Mouse (Mus musculus) neural tube, embryonic 11.5 days (tissue): ENCODE results near the gene Plekhm1. TPM values are rescaled to one million over a fixed set of nuclear protein-coding genes. Genes with fewer than 3 reads are reported as not detected.
A peak's percentile ranks its signal among the peaks of the same experiment; 100 is the strongest.

Experiments
- ATAC-seq: fragments of 200-750 bp; cut with Nextera tagmentation; 2 replicates; pipeline ENCODE4 v1.8.0; 2017; ENCODE audit warnings: moderate number of reproducible peaks, mild to moderate bottlenecking, moderate TSS enrichment, moderate library complexity; ENCODE audit not compliant: insufficient read depth, low FRiP score, low TSS enrichment
- DNase-seq: peaks from one replicate; pipeline ENCODE4 v3.0.0-alpha.2; 2015; ENCODE audit warnings: low spot score
- H3K27ac ChIP-seq: fragments of 300-500 bp; sonication (generic); 2 replicates; pipeline ENCODE4 v1.5.1; 2014; ENCODE audit warnings: low read depth, mild to moderate bottlenecking, low read length
- H3K27me3 ChIP-seq: fragments of 300-500 bp; sonication (generic); 2 replicates; pipeline ENCODE4 v1.6.1; 2014; ENCODE audit warnings: mild to moderate bottlenecking, low read length, mixed read lengths; ENCODE audit not compliant: control insufficient read depth, insufficient read depth
- H3K36me3 ChIP-seq: fragments of 300-500 bp; sonication (generic); 2 replicates; pipeline ENCODE4 v1.6.1; 2014; ENCODE audit warnings: mild to moderate bottlenecking, low read length, moderate library complexity, mixed read lengths; ENCODE audit not compliant: control insufficient read depth, insufficient read depth
- H3K4me1 ChIP-seq: fragments of 300-500 bp; sonication (generic); 2 replicates; pipeline ENCODE4 v1.6.1; 2014; ENCODE audit warnings: low read length, mixed read lengths; ENCODE audit not compliant: control insufficient read depth, insufficient read depth
- H3K4me2 ChIP-seq: fragments of 300-500 bp; sonication (generic); 2 replicates; pipeline ENCODE4 v1.6.1; 2014; ENCODE audit warnings: low read depth, mild to moderate bottlenecking, moderate library complexity
- H3K4me3 ChIP-seq: fragments of 300-500 bp; sonication (generic); 2 replicates; pipeline ENCODE4 v1.5.1; 2014; ENCODE audit warnings: low read depth, low read length
- H3K9ac ChIP-seq: fragments of 300-500 bp; sonication (generic); 2 replicates; pipeline ENCODE4 v1.6.1; 2014; ENCODE audit warnings: mild to moderate bottlenecking, low read length
- H3K9me3 ChIP-seq: fragments of 300-500 bp; sonication (generic); 2 replicates; pipeline ENCODE4 v1.6.1; 2016; ENCODE audit warnings: low read length; ENCODE audit not compliant: control insufficient read depth
- WGBS: fragments of 180-500 bp; shearing (Covaris S2); extraction: QIAGEN DNeasy Blood & Tissue Kit; methylation state at CpG from one replicate; pipeline ENCODE4 v1.1.7; 2014; 5-methylcytosine and 5-hydroxymethylcytosine counted together
- polyA plus RNA-seq: library from polyadenylated mRNA; unstranded; fragments of >200 nt; fragmentation: Nextera tagmentation; extraction: Ambion mirVana; gene quantifications from 2 replicates; pipeline ENCODE4 v1.2.1, GENCODE M21; 2014

The Plekhm1 gene
- polyA plus RNA-seq, 1 experiment from 2014 or later = 10.5 TPM

DNA sequence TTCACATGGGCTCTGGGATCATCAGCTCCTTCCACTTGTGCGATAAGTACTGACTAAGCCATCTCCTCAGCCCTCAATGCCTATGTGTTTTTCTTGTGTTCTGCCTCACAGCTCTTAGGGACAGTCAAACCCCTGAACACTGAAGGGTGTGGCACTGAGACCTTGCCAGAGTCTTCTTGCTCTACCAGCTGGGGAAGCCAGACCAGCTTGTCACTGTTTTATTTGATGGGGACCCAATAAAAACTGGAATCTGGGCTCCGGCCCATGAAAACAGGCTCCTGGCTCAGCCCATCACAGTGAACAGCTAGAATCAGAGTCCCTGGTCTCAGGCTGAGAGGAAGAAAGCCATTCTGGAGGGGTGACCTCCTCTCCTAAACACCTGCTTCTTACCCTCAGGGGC is 75.3 kb downstream of the Plekhm1 start:
- WGBS = 95% methylated on average over 2 of the region's 2 CpGs
- Histone ChIP-seq H3K27me3 (peaks cover 23% of the 10 kb centered on the region), H3K4me2 (no peak overlapping the region), H3K27ac (no peak overlapping the region), H3K9me3 (no peaks in the 10 kb centered on the region), H3K9ac (no peak overlapping the region), H3K4me3 (no peak overlapping the region), H3K4me1 (peaks cover 7% of the 10 kb centered on the region; the same call in 1 of the 2 replicates), H3K36me3 (no peaks in the 10 kb centered on the region)
- DNase-seq (no peak), ATAC-seq (no peak)

DNA sequence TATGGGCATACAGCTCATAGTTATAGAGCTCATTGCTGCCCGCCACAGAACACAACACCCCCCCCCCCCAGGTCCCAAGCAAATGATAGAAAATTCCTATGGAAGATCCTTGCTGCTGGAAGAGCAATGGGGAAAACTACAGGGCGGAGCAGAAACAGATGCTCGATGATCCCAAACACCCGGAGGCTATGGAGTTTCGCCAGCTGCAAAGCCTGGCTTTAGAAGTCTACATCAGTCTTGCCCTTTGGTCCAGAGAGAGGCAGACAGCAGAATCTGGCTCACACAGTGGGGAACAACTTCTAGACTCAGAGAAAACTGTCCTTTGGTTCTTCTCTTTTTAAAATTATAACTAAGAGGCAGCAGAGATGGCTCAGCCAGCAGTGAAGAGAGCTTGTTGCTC is 76.9 kb downstream of the Plekhm1 start:
- Histone ChIP-seq H3K9me3 (no peaks in the 10 kb centered on the region), H3K27me3 (peaks cover 23% of the 10 kb centered on the region), H3K27ac (no peak overlapping the region), H3K9ac (no peak overlapping the region), H3K4me1 (peaks cover 7% of the 10 kb centered on the region; the same call in 1 of the 2 replicates), H3K4me2 (no peak overlapping the region), H3K4me3 (no peak overlapping the region), H3K36me3 (no peaks in the 10 kb centered on the region)
- 86% methylated on average over 5 of the region's 5 CpGs for WGBS
- ATAC-seq (no peak), DNase-seq (no peak)

DNA sequence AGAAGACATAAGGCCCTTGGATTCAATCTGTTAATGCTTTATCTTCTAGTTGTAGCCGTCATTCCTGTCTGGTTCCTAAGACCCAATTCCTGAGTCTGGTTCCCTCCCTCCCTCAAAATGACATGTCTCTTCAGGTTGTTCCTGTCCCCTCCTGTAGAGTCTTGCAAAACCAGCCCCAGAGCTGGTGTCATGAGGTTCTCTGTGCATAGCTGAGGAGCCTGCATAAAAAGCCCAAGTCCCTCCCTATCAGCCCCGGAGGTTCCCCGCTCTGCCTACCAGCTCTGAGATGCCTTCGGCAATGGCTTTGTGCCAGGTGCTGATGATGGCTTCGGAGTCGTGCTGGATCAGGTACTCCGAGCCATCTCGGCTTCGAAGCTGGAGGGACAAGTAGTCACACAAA is 77.6 kb downstream of the Plekhm1 start:
- Histone ChIP-seq H3K36me3 (no peaks in the 10 kb centered on the region), H3K9ac (no peak overlapping the region), H3K27ac (no peak overlapping the region), H3K4me2 (no peak overlapping the region), H3K9me3 (no peaks in the 10 kb centered on the region), H3K4me3 (no peak overlapping the region), H3K27me3 (peaks cover 23% of the 10 kb centered on the region), H3K4me1 (peaks cover 7% of the 10 kb centered on the region; the same call in 1 of the 2 replicates)
- DNase-seq (no peak), ATAC-seq (no peak)
- 87% methylated on average over 9 of the region's 9 CpGs for WGBS

DNA sequence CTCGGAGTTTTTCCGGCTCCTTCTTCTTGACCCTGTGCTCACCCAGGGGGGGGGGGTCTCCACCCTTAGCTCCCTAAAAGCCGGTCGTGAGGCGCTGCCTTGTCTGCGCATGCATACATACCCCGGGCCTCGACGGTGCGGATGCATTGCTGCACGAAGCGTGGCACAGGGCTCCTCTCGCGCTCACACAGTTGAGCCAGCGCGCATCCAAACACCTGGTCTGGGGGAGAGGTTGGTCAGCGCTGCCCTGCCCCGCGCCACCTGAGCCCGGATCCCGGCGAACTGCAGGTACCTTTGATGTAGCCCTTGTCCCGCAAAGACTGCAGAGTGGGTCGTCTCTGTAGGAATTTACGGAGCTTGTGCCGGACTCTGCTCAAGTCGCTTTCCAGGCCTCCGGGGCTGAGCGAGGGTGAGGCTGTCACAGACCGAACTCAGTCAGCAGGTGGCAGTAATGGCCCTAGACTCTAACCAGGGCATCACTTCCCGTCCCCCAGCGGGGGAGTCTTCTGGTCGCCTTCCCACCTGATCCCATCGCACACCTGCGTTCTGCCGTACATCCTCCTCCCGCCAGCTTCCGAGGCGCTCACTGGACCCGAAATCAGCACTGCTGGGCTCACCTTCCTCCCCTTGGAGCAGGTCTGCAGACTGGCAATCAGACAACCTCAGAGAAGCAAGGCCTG is 78.6 kb downstream of the Plekhm1 start:
- Histone ChIP-seq H3K9ac (no peak overlapping the region), H3K4me3 (no peak overlapping the region), H3K27me3 (peaks cover 23% of the 10 kb centered on the region), H3K4me2 (peak overlapping the region; percentile 42), H3K9me3 (no peaks in the 10 kb centered on the region), H3K36me3 (no peaks in the 10 kb centered on the region), H3K4me1 (peaks cover 7% of the 10 kb centered on the region; the same call in 1 of the 2 replicates), H3K27ac (no peak overlapping the region)
- WGBS = 12% methylated on average over 40 of the region's 40 CpGs
- peak; percentile 66 for DNase-seq
- no peak for ATAC-seq

DNA sequence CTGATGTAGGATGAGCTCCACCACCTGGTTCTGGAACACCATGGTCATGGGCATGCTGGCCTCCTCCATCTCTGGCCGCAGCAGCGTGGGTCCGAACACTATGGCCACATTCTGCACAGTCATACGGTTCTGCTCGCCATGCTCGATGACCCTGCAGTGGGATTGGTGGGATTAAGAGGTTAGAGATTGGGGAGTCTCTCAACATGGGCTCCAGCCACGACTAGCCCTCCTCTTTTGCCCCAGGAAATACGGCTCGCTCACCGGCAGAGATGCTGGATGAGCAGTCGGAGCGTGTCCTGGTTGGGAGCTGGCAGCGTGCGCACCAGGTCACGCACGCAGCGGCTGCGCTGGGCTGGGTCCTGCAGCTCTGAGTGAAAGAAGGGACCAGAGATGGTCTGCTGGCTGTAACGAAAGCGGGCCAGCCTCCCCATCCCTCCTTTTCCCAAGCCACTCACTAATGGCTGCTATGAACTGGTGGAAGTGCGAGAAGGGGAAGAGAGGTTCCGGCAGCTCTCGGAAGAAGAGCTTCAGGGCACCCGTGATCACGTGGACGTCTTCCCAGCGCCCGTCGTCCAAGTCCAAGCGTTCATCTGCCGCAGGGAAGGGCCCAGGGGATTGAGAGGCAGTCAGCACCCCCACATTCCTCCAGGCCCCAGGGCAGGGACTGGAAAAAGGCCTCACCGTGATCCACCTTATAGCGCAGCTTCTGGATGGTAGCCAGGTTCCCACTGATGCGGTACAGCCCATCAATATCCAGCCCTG is 79.4 kb downstream of the Plekhm1 start:
- Histone ChIP-seq H3K27ac (no peak overlapping the region), H3K9ac (peak overlapping the region; percentile 22; the same call in 1 of the 2 replicates), H3K4me1 (peaks cover 7% of the 10 kb centered on the region; the same call in 1 of the 2 replicates), H3K4me3 (peak overlapping the region; percentile 23), H3K27me3 (peaks cover 23% of the 10 kb centered on the region), H3K9me3 (no peaks in the 10 kb centered on the region), H3K36me3 (no peaks in the 10 kb centered on the region), H3K4me2 (peak overlapping the region; percentile 42)
- 28% methylated on average over 33 of the region's 34 CpGs for WGBS
- no peak; the same call in 1 of the 2 replicates for ATAC-seq
- DNase-seq = peak; percentile 38

DNA sequence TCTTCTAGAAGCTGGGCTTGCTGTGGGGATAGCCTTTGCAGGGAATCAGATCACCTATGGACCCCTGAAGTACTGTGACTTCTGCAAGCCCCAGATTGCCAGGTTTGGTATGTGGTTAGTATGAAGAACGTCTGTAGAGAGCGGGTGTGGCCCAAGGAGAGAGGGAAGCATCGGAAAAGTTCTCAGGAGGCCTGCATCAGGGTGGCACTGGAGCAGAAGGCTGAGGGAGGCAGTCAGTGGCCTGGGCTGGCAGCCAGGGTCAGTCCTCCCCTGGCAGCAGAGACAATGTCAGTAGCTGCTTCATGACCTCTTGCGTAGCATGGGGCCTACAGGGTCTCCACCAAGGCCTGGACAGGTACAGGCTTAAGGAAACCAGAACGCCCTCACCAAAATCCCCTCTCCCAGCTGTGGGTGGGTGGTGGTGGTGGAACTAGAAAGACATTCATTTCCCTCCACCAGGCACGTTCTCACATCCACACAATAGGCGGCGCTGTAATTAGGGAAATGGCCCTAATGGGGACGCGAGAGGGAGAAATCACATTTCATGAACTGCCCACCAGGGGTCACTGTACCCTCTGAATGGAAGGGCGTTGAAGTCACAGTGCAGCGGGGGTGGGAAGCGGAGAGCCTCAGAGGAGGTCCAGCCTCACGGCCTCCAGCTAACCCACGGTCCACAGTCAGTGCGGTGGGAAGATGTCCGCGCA is 80.1 kb downstream of the Plekhm1 start:
- H3K27ac ChIP-seq = no peak overlapping the region
- ATAC-seq (peak; percentile 58; the same call in 1 of the 2 replicates), DNase-seq (peak; percentile 87)
- no peaks in the 10 kb centered on the region for H3K36me3 ChIP-seq
- H3K4me2 ChIP-seq = peak overlapping the region; percentile 42
- H3K4me3 ChIP-seq = peak overlapping the region; percentile 23
- WGBS = 26% methylated on average over 18 of the region's 18 CpGs
- no peaks in the 10 kb centered on the region for H3K9me3 ChIP-seq
- peaks cover 23% of the 10 kb centered on the region for H3K27me3 ChIP-seq
- H3K9ac ChIP-seq = no peak overlapping the region
- peaks cover 7% of the 10 kb centered on the region; the same call in 1 of the 2 replicates for H3K4me1 ChIP-seq

DNA sequence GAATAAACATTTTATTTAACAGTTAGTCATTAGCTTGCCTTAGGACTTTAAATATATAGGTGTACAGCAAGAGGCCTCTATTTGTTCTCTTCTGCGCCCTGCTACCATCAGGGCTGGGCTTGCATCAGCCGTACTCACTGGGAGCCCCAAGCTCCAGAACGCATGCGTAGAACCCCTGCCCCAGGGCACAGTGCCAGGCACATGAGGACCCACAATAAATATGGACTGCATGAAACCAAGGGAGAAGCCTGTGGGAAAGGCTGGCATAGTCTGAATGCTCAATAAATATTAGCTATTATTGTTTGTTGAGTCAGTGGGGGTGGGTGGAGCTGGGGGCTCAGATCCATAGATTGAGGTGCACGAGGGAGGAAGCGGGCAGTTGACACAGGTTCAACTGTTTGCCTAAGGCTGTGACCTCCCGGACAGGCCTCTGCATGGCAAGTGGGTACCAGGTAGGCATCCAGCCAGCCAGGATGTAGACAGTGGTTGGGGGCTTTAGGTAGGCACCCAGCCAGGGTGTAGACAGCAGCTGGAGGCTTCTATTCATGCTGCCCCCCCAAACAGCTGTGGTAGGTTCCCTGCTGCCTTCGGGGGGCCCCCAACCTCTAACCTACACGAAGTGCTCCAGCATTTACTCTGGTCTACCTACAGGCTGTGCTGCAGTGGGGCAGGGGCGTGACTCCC is 80.8 kb downstream of the Plekhm1 start:
- H3K4me1 ChIP-seq = peaks cover 7% of the 10 kb centered on the region; the same call in 1 of the 2 replicates
- DNase-seq (no peak), ATAC-seq (no peak)
- no peak overlapping the region for H3K27ac ChIP-seq
- no peak overlapping the region for H3K9ac ChIP-seq
- H3K36me3 ChIP-seq = no peaks in the 10 kb centered on the region
- H3K9me3 ChIP-seq = no peaks in the 10 kb centered on the region
- H3K27me3 ChIP-seq = peaks cover 23% of the 10 kb centered on the region
- no peak overlapping the region for H3K4me3 ChIP-seq
- WGBS = 92% methylated on average over 10 of the region's 10 CpGs
- no peak overlapping the region for H3K4me2 ChIP-seq

DNA sequence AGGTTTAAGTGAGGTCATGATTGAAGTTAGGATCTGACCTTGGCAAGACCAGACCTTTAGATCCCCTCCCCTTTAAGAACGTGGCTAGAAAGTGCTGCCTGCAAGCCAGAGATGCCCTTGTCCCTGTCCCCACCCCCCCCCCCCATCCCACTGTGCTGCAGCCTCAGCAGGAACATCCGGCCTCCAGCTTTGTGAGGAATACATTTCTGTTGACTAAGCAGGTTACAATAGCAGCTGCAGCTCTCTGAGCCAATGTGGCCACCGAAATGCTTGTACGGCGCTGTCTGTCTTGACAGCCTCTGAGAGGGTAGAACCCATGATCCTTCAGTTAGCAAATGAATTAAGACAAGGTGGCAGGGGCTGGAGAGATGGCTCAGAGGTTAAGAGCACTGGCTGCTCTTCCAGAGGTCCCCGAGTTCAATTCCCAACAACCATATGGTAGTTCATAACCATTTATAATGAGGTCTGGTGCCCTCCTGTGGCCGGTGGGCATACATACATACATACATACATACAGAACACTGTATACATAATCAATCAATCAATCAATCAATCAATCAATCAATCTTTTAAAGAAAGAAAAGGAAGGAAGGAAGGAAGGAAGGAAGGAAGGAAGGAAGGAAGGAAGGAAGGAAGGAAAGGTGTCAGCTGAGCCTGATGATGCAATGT is 81.7 kb downstream of the Plekhm1 start:
- ATAC-seq (no peak), DNase-seq (no peak)
- 69% methylated on average over 7 of the region's 7 CpGs for WGBS

More for the DNA sequence above, 81.7 kb downstream of the Plekhm1 start:
- H3K4me2 ChIP-seq = no peak overlapping the region
- H3K36me3 ChIP-seq = no peaks in the 10 kb centered on the region
- H3K9me3 ChIP-seq = no peaks in the 10 kb centered on the region
- no peak overlapping the region for H3K9ac ChIP-seq
- H3K27ac ChIP-seq = no peak overlapping the region
- H3K4me1 ChIP-seq = peaks cover 7% of the 10 kb centered on the region; the same call in 1 of the 2 replicates
- H3K27me3 ChIP-seq = peaks cover 23% of the 10 kb centered on the region
- no peak overlapping the region for H3K4me3 ChIP-seq
